Mouse (Mus musculus) E14TG2a.4 (cell line): ENCODE data around the gene Aqp3.

Experiments
- CTCF ChIP-seq: conservative IDR thresholded peaks from 2 replicates; pipeline ENCODE4 v1.5.1; 2014; ENCODE audit warnings: low read length
- NANOG ChIP-seq: IDR thresholded peaks from 2 replicates; pipeline ENCODE4 v1.6.1; 2014; ENCODE audit warnings: borderline replicate concordance, low read length, mixed read lengths
- POU5F1 ChIP-seq: IDR thresholded peaks from 2 replicates; pipeline ENCODE4 v1.6.1; 2014; ENCODE audit warnings: low read length, borderline replicate concordance

GRCm38 (mm10) chr4:41129406-41129805, 31.4 kb upstream of the Aqp3 start:
- peak; percentile 58 for TF ChIP-seq CTCF
- TF ChIP-seq POU5F1, result no peak
- no peak for TF ChIP-seq NANOG
